Mouse (Mus musculus): ENCODE data around the gene Epha2.

The Epha2 gene

GRCm38 (mm10) chr4:141301116-141301553, at the start of gene Epha2:
Epha2 (plus strand) TSS chr4:141301240.
- peak; percentile 76 to 81 for DNase-seq (ENCODE audit: low spot score in 2 of 2)

- no peak for DNase-seq (ENCODE audit: low spot score in 2 of 2)
Observed at GRCm38 (mm10) chr4:141252641-141253040, 48.4 kb upstream of the Epha2 start.

GRCm38 (mm10) chr4:141254234-141254633, 46.8 kb upstream of the Epha2 start:
- no peak for DNase-seq (ENCODE audit: low spot score in 2 of 2)

- DNase-seq (ENCODE audit: low spot score in 2 of 2), result no peak
Observed at GRCm38 (mm10) chr4:141257440-141257839, 43.6 kb upstream of the Epha2 start.

- no peak for DNase-seq (ENCODE audit: low spot score in 2 of 2)
Observed at GRCm38 (mm10) chr4:141259413-141259812, 41.6 kb upstream of the Epha2 start.

- no peak for DNase-seq (ENCODE audit: low spot score in 2 of 2)
Observed at GRCm38 (mm10) chr4:141260007-141260723, 40.9 kb upstream of the Epha2 start.

- no peak for DNase-seq (ENCODE audit: low spot score in 2 of 2)
Observed at GRCm38 (mm10) chr4:141262906-141263637, 38.0 kb upstream of the Epha2 start.

GRCm38 (mm10) chr4:141265979-141266637, 34.9 kb upstream of the Epha2 start:
- no peak for DNase-seq (ENCODE audit: low spot score in 2 of 2)

GRCm38 (mm10) chr4:141267250-141267649, 33.8 kb upstream of the Epha2 start:
- no peak for DNase-seq (ENCODE audit: low spot score in 2 of 2)

GRCm38 (mm10) chr4:141267837-141268236, 33.2 kb upstream of the Epha2 start:
- peak; percentile 63 for DNase-seq (ENCODE audit: low spot score in 2 of 2)

- DNase-seq (ENCODE audit: low spot score in 2 of 2), result no peak
Observed at GRCm38 (mm10) chr4:141268350-141268749, 32.7 kb upstream of the Epha2 start.

- DNase-seq (ENCODE audit: low spot score in 2 of 2), result no peak
Observed at GRCm38 (mm10) chr4:141269080-141269479, 32.0 kb upstream of the Epha2 start.

- no peak for DNase-seq (ENCODE audit: low spot score in 2 of 2)
Observed at GRCm38 (mm10) chr4:141270201-141270940, 30.7 kb upstream of the Epha2 start.

GRCm38 (mm10) chr4:141271228-141271627, 29.8 kb upstream of the Epha2 start:
- no peak for DNase-seq (ENCODE audit: low spot score in 2 of 2)

- no peak for DNase-seq (ENCODE audit: low spot score in 2 of 2)
Observed at GRCm38 (mm10) chr4:141271721-141272120, 29.3 kb upstream of the Epha2 start.

- no peak for DNase-seq (ENCODE audit: low spot score in 2 of 2)
Observed at GRCm38 (mm10) chr4:141272878-141273277, 28.2 kb upstream of the Epha2 start.

- peak; percentile 53 to 80 for DNase-seq (ENCODE audit: low spot score in 2 of 2)
Observed at GRCm38 (mm10) chr4:141273296-141273695, 27.7 kb upstream of the Epha2 start.

- no peak for DNase-seq (ENCODE audit: low spot score in 2 of 2)
Observed at GRCm38 (mm10) chr4:141274485-141275341, 26.3 kb upstream of the Epha2 start.

- no peak for DNase-seq (ENCODE audit: low spot score in 2 of 2)
Observed at GRCm38 (mm10) chr4:141277157-141277556, 23.9 kb upstream of the Epha2 start.

- DNase-seq (ENCODE audit: low spot score in 2 of 2), result no peak
Observed at GRCm38 (mm10) chr4:141278154-141278553, 22.9 kb upstream of the Epha2 start.

GRCm38 (mm10) chr4:141279327-141279726, 21.7 kb upstream of the Epha2 start:
- no peak for DNase-seq (ENCODE audit: low spot score in 2 of 2)
